Mouse (Mus musculus) lung, embryonic 16.5 days (tissue): Measurements from ENCODE around the gene AI467606. TPM values are rescaled to one million over a fixed set of nuclear protein-coding genes. Genes with fewer than 3 reads are reported as not detected.
A peak's percentile ranks its signal among the peaks of the same experiment; 100 is the strongest.

Experiments used
- ATAC-seq: fragments of 200-750 bp; cut with Nextera tagmentation; 2 replicates; pipeline ENCODE4 v1.8.0; 2017; ENCODE audit warnings: low read depth, mild to moderate bottlenecking, moderate library complexity
- H3K27ac ChIP-seq: fragments of 300-500 bp; sonication (generic); 2 replicates; pipeline ENCODE4 v1.5.1; 2014; ENCODE audit warnings: mild to moderate bottlenecking, control low read depth, low read length
- H3K27me3 ChIP-seq: fragments of 300-500 bp; sonication (generic); 2 replicates; pipeline ENCODE4 v1.6.1; 2014; ENCODE audit warnings: low read depth, low read length, mixed read lengths; ENCODE audit not compliant: control insufficient read depth, insufficient read depth
- H3K36me3 ChIP-seq: fragments of 300-500 bp; sonication (generic); 2 replicates; pipeline ENCODE4 v1.6.1; 2014; ENCODE audit warnings: low read length; ENCODE audit not compliant: control insufficient read depth, insufficient read depth
- H3K4me1 ChIP-seq: fragments of 300-500 bp; sonication (generic); replicated peaks from 2 replicates; pipeline ENCODE4 v1.6.1; 2014; ENCODE audit warnings: low read length, mixed read lengths; ENCODE audit not compliant: control insufficient read depth, insufficient read depth
- H3K4me2 ChIP-seq: fragments of 300-500 bp; sonication (generic); 2 replicates; pipeline ENCODE4 v1.6.1; 2014; ENCODE audit warnings: low read depth, low read length, control low read depth
- H3K4me3 ChIP-seq: fragments of 300-500 bp; sonication (generic); 2 replicates; pipeline ENCODE4 v1.5.1; 2014; ENCODE audit warnings: mild to moderate bottlenecking, low read length, control low read depth
- H3K9ac ChIP-seq: fragments of 300-500 bp; sonication (generic); 2 replicates; pipeline ENCODE4 v1.6.1; 2014; ENCODE audit warnings: low read length, control low read depth
- H3K9me3 ChIP-seq: fragments of 300-500 bp; sonication (generic); 2 replicates; pipeline ENCODE4 v1.6.1; 2016; ENCODE audit warnings: low read length; ENCODE audit not compliant: control insufficient read depth
- WGBS: fragments of 180-500 bp; shearing (Covaris S2); extraction: QIAGEN DNeasy Blood & Tissue Kit; methylation state at CpG from one replicate; pipeline ENCODE4 v1.1.7; 2014; 5-methylcytosine and 5-hydroxymethylcytosine counted together
- polyA plus RNA-seq: library from polyadenylated mRNA; unstranded; fragments of >200 nt; fragmentation: Nextera tagmentation; extraction: Ambion mirVana; gene quantifications from 2 replicates; pipeline ENCODE4 v1.2.1, GENCODE M21; 2015

AI467606 gene
- polyA plus RNA-seq, 1 experiment from 2014 or later = 11.5 TPM

GRCm38 (mm10) chr7:127136181-127137071 is 45.3 kb downstream of the AI467606 start:
- WGBS = 80% methylated on average over 22 of the region's 22 CpGs

GRCm38 (mm10) chr7:127137262-127138017 is 46.3 kb downstream of the AI467606 start, which contains the start of gene Spn:
Gene Spn (minus strand): TSS chr7:127137823.
- 54% methylated on average over 9 of the region's 9 CpGs for WGBS
- Histone ChIP-seq H3K4me1 (0 out of 2 replicates have a peak, but pooled peaks cover 2% of the 10 kb centered on the region), H3K27ac (no peak within 1 kb of the TSS), H3K4me3 (no peak within 1 kb of the TSS), H3K9me3 (no peaks in the 10 kb centered on the region), H3K9ac (no peak within 1 kb of the TSS), H3K27me3 (no peaks in the 10 kb centered on the region), H3K4me2 (no peak within 1 kb of the TSS), H3K36me3 (no peaks in the 10 kb centered on the region)
- no peak for ATAC-seq

More at GRCm38 (mm10) chr7:127136181-127137071, 45.3 kb downstream of the AI467606 start:
- H3K9ac ChIP-seq = no peak overlapping the region
- H3K27me3 ChIP-seq = no peaks in the 10 kb centered on the region
- no peaks in the 10 kb centered on the region for H3K9me3 ChIP-seq
- H3K4me2 ChIP-seq = no peak overlapping the region
- H3K27ac ChIP-seq = no peak overlapping the region
- H3K36me3 ChIP-seq = no peaks in the 10 kb centered on the region
- no peak for ATAC-seq
- no peak overlapping the region for H3K4me3 ChIP-seq
- H3K4me1 ChIP-seq = 0 out of 2 replicates have a peak, but pooled peaks cover 2% of the 10 kb centered on the region

- H3K9me3 ChIP-seq = no peaks in the 10 kb centered on the region
- WGBS = 84% methylated on average over 7 of the region's 7 CpGs
- no peak overlapping the region for H3K4me2 ChIP-seq
- no peaks in the 10 kb centered on the region for H3K27me3 ChIP-seq
- H3K9ac ChIP-seq = no peak overlapping the region
- H3K4me1 ChIP-seq = 0 out of 2 replicates have a peak, but pooled peaks cover 2% of the 10 kb centered on the region
- ATAC-seq = no peak
- no peak overlapping the region for H3K4me3 ChIP-seq
- H3K27ac ChIP-seq = no peak overlapping the region
- no peaks in the 10 kb centered on the region for H3K36me3 ChIP-seq
Observed at GRCm38 (mm10) chr7:127139100-127139499, 47.9 kb downstream of the AI467606 start.

- Histone ChIP-seq H3K4me1 (0 out of 2 replicates have a peak, but pooled peaks cover 2% of the 10 kb centered on the region), H3K9ac (no peak overlapping the region), H3K9me3 (no peaks in the 10 kb centered on the region), H3K27ac (no peak overlapping the region), H3K4me3 (no peak overlapping the region), H3K27me3 (no peaks in the 10 kb centered on the region), H3K36me3 (no peaks in the 10 kb centered on the region), H3K4me2 (no peak overlapping the region)
- no peak for ATAC-seq
- 49% methylated on average over 5 of the region's 5 CpGs for WGBS
Observed at GRCm38 (mm10) chr7:127139562-127139961, 48.4 kb downstream of the AI467606 start.

- no peak overlapping the region for H3K27ac ChIP-seq
- WGBS = 48% methylated on average over 7 of the region's 7 CpGs
- 0 out of 2 replicates have a peak, but pooled peaks cover 2% of the 10 kb centered on the region for H3K4me1 ChIP-seq
- no peak overlapping the region for H3K4me3 ChIP-seq
- no peak for ATAC-seq
- H3K9me3 ChIP-seq = no peaks in the 10 kb centered on the region
- no peak overlapping the region for H3K4me2 ChIP-seq
- no peaks in the 10 kb centered on the region for H3K36me3 ChIP-seq
- H3K27me3 ChIP-seq = no peaks in the 10 kb centered on the region
- H3K9ac ChIP-seq = no peak overlapping the region
Observed at GRCm38 (mm10) chr7:127140623-127141404, 49.7 kb downstream of the AI467606 start.

- peak; percentile 43; the same call in 1 of the 2 replicates for ATAC-seq
- no peak overlapping the region for H3K4me3 ChIP-seq
- H3K9ac ChIP-seq = no peak overlapping the region
- no peaks in the 10 kb centered on the region for H3K9me3 ChIP-seq
- no peak overlapping the region for H3K4me2 ChIP-seq
- no peaks in the 10 kb centered on the region for H3K27me3 ChIP-seq
- H3K36me3 ChIP-seq = no peaks in the 10 kb centered on the region
- 37% methylated on average over 2 of the region's 2 CpGs for WGBS
- H3K4me1 ChIP-seq = 0 out of 2 replicates have a peak, but pooled peaks cover 2% of the 10 kb centered on the region
- H3K27ac ChIP-seq = no peak overlapping the region
Observed at GRCm38 (mm10) chr7:127142214-127142613, 51.1 kb downstream of the AI467606 start.

- Histone ChIP-seq H3K27me3 (no peaks in the 10 kb centered on the region), H3K9me3 (no peaks in the 10 kb centered on the region), H3K4me2 (no peak overlapping the region), H3K9ac (no peak overlapping the region), H3K27ac (no peak overlapping the region), H3K4me1 (0 out of 2 replicates have a peak, but pooled peaks cover 3% of the 10 kb centered on the region), H3K4me3 (no peak overlapping the region), H3K36me3 (no peaks in the 10 kb centered on the region)
- 80% methylated on average over 4 of the region's 4 CpGs for WGBS
- no peak for ATAC-seq
Observed at GRCm38 (mm10) chr7:127142666-127143065, 51.5 kb downstream of the AI467606 start.
